Mouse (Mus musculus): Measurements from ENCODE around the gene Cenpp. TPM values are rescaled to one million over a fixed set of nuclear protein-coding genes. Genes with fewer than 3 reads are reported as not detected.

Gene Cenpp
- polyA plus RNA-seq, 1 experiment from 2014 or later: 5.7 TPM

- no peak within 1 kb of the TSS for H3K27ac ChIP-seq (ENCODE audit: low read depth, low read length)
- no peaks in the 10 kb centered on the region for H3K27me3 ChIP-seq (replicated peaks; ENCODE audit: control insufficient read depth, insufficient read depth, low read length)
- no peak within 1 kb of the TSS for H3K9ac ChIP-seq (ENCODE audit: low read depth, low read length)
- no peak for ATAC-seq
- no peak within 1 kb of the TSS for H3K4me3 ChIP-seq (ENCODE audit: low read length)
- no peak within 1 kb of the TSS for H3K4me2 ChIP-seq (ENCODE audit: low read length)
- H3K36me3 ChIP-seq (ENCODE audit: control insufficient read depth, insufficient read depth, low read length): no peaks in the 10 kb centered on the region
- no peaks in the 10 kb centered on the region for H3K4me1 ChIP-seq (ENCODE audit: control insufficient read depth, insufficient read depth, low read depth, low read length)
- H3K9me3 ChIP-seq (ENCODE audit: control insufficient read depth, low read length): no peaks in the 10 kb centered on the region
- 83% methylated on average over 8 of the region's 8 CpGs for WGBS
These were observed 70.7 kb downstream of the Cenpp start, which contains the start of gene Omd for GRCm38 (mm10) chr13:49581541-49582530. Gene Omd (plus strand): TSS chr13:49582462.

GRCm38 (mm10) chr13:49571418-49571817 is 81.2 kb downstream of the Cenpp start:
- H3K27ac ChIP-seq (ENCODE audit: low read depth, low read length): no peak overlapping the region
- no peaks in the 10 kb centered on the region for H3K27me3 ChIP-seq (replicated peaks; ENCODE audit: control insufficient read depth, insufficient read depth, low read length)
- H3K4me1 ChIP-seq (ENCODE audit: control insufficient read depth, insufficient read depth, low read depth, low read length): no peaks in the 10 kb centered on the region
- no peak overlapping the region for H3K4me3 ChIP-seq (ENCODE audit: low read length)
- no peak for ATAC-seq
- 97% methylated on average over 2 of the region's 2 CpGs for WGBS
- no peak overlapping the region for H3K9ac ChIP-seq (ENCODE audit: low read depth, low read length)
- no peak overlapping the region for H3K4me2 ChIP-seq (ENCODE audit: low read length)
- no peaks in the 10 kb centered on the region for H3K9me3 ChIP-seq (ENCODE audit: control insufficient read depth, low read length)
- H3K36me3 ChIP-seq (ENCODE audit: control insufficient read depth, insufficient read depth, low read length): no peaks in the 10 kb centered on the region

- H3K4me2 ChIP-seq (ENCODE audit: low read length): no peak overlapping the region
- no peaks in the 10 kb centered on the region for H3K27me3 ChIP-seq (replicated peaks; ENCODE audit: control insufficient read depth, insufficient read depth, low read length)
- H3K36me3 ChIP-seq (ENCODE audit: control insufficient read depth, insufficient read depth, low read length): no peaks in the 10 kb centered on the region
- 74% methylated on average over 3 of the region's 3 CpGs for WGBS
- no peak overlapping the region for H3K4me3 ChIP-seq (ENCODE audit: low read length)
- no peaks in the 10 kb centered on the region for H3K9me3 ChIP-seq (ENCODE audit: control insufficient read depth, low read length)
- no peak overlapping the region for H3K27ac ChIP-seq (ENCODE audit: low read depth, low read length)
- no peaks in the 10 kb centered on the region for H3K4me1 ChIP-seq (ENCODE audit: control insufficient read depth, insufficient read depth, low read depth, low read length)
- ATAC-seq: no peak
- no peak overlapping the region for H3K9ac ChIP-seq (ENCODE audit: low read depth, low read length)
These were observed 82.2 kb downstream of the Cenpp start for GRCm38 (mm10) chr13:49570371-49570770.

- no peaks in the 10 kb centered on the region for H3K27me3 ChIP-seq (replicated peaks; ENCODE audit: control insufficient read depth, insufficient read depth, low read length)
- no peaks in the 10 kb centered on the region for H3K4me1 ChIP-seq (ENCODE audit: control insufficient read depth, insufficient read depth, low read depth, low read length)
- H3K4me2 ChIP-seq (ENCODE audit: low read length): no peak overlapping the region
- H3K9ac ChIP-seq (ENCODE audit: low read depth, low read length): no peak overlapping the region
- H3K4me3 ChIP-seq (ENCODE audit: low read length): no peak overlapping the region
- ATAC-seq: no peak
- no peaks in the 10 kb centered on the region for H3K36me3 ChIP-seq (ENCODE audit: control insufficient read depth, insufficient read depth, low read length)
- no peaks in the 10 kb centered on the region for H3K9me3 ChIP-seq (ENCODE audit: control insufficient read depth, low read length)
- 81% methylated on average over 1 of the region's 1 CpGs for WGBS
- no peak overlapping the region for H3K27ac ChIP-seq (ENCODE audit: low read depth, low read length)
These were observed 88.2 kb downstream of the Cenpp start for GRCm38 (mm10) chr13:49564347-49564746.

GRCm38 (mm10) chr13:49560886-49561285 is 91.7 kb downstream of the Cenpp start:
- ATAC-seq: no peak
- WGBS: 59% methylated on average over 2 of the region's 2 CpGs
- Histone ChIP-seq H3K4me3 (ENCODE audit: low read length) (no peak overlapping the region), H3K36me3 (ENCODE audit: control insufficient read depth, insufficient read depth, low read length) (no peaks in the 10 kb centered on the region), H3K9ac (ENCODE audit: low read depth, low read length) (no peak overlapping the region), H3K27me3 (replicated peaks; ENCODE audit: control insufficient read depth, insufficient read depth, low read length) (no peaks in the 10 kb centered on the region), H3K4me1 (ENCODE audit: control insufficient read depth, insufficient read depth, low read depth, low read length) (no peaks in the 10 kb centered on the region), H3K9me3 (ENCODE audit: control insufficient read depth, low read length) (no peaks in the 10 kb centered on the region), H3K27ac (ENCODE audit: low read depth, low read length) (no peak overlapping the region), H3K4me2 (ENCODE audit: low read length) (no peak overlapping the region)

- H3K27me3 ChIP-seq (replicated peaks; ENCODE audit: control insufficient read depth, insufficient read depth, low read length): no peaks in the 10 kb centered on the region
- no peak overlapping the region for H3K27ac ChIP-seq (ENCODE audit: low read depth, low read length)
- no peaks in the 10 kb centered on the region for H3K36me3 ChIP-seq (ENCODE audit: control insufficient read depth, insufficient read depth, low read length)
- H3K4me3 ChIP-seq (ENCODE audit: low read length): no peak overlapping the region
- no peak overlapping the region for H3K4me2 ChIP-seq (ENCODE audit: low read length)
- 0 out of 2 replicates have a peak, but pooled peaks have one; percentile 42 for ATAC-seq
- no peaks in the 10 kb centered on the region for H3K9me3 ChIP-seq (ENCODE audit: control insufficient read depth, low read length)
- WGBS: 32% methylated on average over 2 of the region's 2 CpGs
- no peaks in the 10 kb centered on the region for H3K4me1 ChIP-seq (ENCODE audit: control insufficient read depth, insufficient read depth, low read depth, low read length)
- H3K9ac ChIP-seq (ENCODE audit: low read depth, low read length): no peak overlapping the region
These were observed 93.4 kb downstream of the Cenpp start for GRCm38 (mm10) chr13:49559185-49559584.

- no peak for ATAC-seq
- no peaks in the 10 kb centered on the region for H3K36me3 ChIP-seq (ENCODE audit: control insufficient read depth, insufficient read depth, low read length)
- no peaks in the 10 kb centered on the region for H3K4me1 ChIP-seq (ENCODE audit: control insufficient read depth, insufficient read depth, low read depth, low read length)
- no peak overlapping the region for H3K9ac ChIP-seq (ENCODE audit: low read depth, low read length)
- no peaks in the 10 kb centered on the region for H3K9me3 ChIP-seq (ENCODE audit: control insufficient read depth, low read length)
- H3K4me2 ChIP-seq (ENCODE audit: low read length): no peak overlapping the region
- H3K27ac ChIP-seq (ENCODE audit: low read depth, low read length): no peak overlapping the region
- 63% methylated on average over 1 of the region's 1 CpGs for WGBS
- no peaks in the 10 kb centered on the region for H3K27me3 ChIP-seq (replicated peaks; ENCODE audit: control insufficient read depth, insufficient read depth, low read length)
- no peak overlapping the region for H3K4me3 ChIP-seq (ENCODE audit: low read length)
These were observed 95.7 kb downstream of the Cenpp start for GRCm38 (mm10) chr13:49556924-49557323.

- no peak overlapping the region for H3K27ac ChIP-seq (ENCODE audit: low read depth, low read length)
- no peaks in the 10 kb centered on the region for H3K4me1 ChIP-seq (ENCODE audit: control insufficient read depth, insufficient read depth, low read depth, low read length)
- no peaks in the 10 kb centered on the region for H3K9me3 ChIP-seq (ENCODE audit: control insufficient read depth, low read length)
- no peaks in the 10 kb centered on the region for H3K36me3 ChIP-seq (ENCODE audit: control insufficient read depth, insufficient read depth, low read length)
- ATAC-seq: no peak
- no peaks in the 10 kb centered on the region for H3K27me3 ChIP-seq (replicated peaks; ENCODE audit: control insufficient read depth, insufficient read depth, low read length)
- H3K9ac ChIP-seq (ENCODE audit: low read depth, low read length): no peak overlapping the region
- 76% methylated on average over 1 of the region's 1 CpGs for WGBS
- no peak overlapping the region for H3K4me2 ChIP-seq (ENCODE audit: low read length)
- H3K4me3 ChIP-seq (ENCODE audit: low read length): no peak overlapping the region
These were observed 96.4 kb downstream of the Cenpp start for GRCm38 (mm10) chr13:49556203-49556602.

- no peaks in the 10 kb centered on the region for H3K4me1 ChIP-seq (ENCODE audit: control insufficient read depth, insufficient read depth, low read depth, low read length)
- no peaks in the 10 kb centered on the region for H3K27me3 ChIP-seq (replicated peaks; ENCODE audit: control insufficient read depth, insufficient read depth, low read length)
- ATAC-seq: no peak
- H3K9ac ChIP-seq (ENCODE audit: low read depth, low read length): no peak overlapping the region
- H3K27ac ChIP-seq (ENCODE audit: low read depth, low read length): no peak overlapping the region
- H3K36me3 ChIP-seq (ENCODE audit: control insufficient read depth, insufficient read depth, low read length): no peaks in the 10 kb centered on the region
- H3K4me3 ChIP-seq (ENCODE audit: low read length): no peak overlapping the region
- 77% methylated on average over 5 of the region's 5 CpGs for WGBS
- no peak overlapping the region for H3K4me2 ChIP-seq (ENCODE audit: low read length)
- H3K9me3 ChIP-seq (ENCODE audit: control insufficient read depth, low read length): no peaks in the 10 kb centered on the region
These were observed 98.1 kb downstream of the Cenpp start for GRCm38 (mm10) chr13:49554519-49554918.

Data from hindbrain, embryonic 16.5 days (tissue).